Mouse (Mus musculus): ENCODE results near the gene 4930502E18Rik. TPM values are rescaled to one million over a fixed set of nuclear protein-coding genes. Genes with fewer than 3 reads are reported as not detected.

4930502E18Rik gene
- total RNA-seq, 2 experiments from 2014 or later: not detected

GRCm38 (mm10) chrX:53757736-53758135 is 33.1 kb downstream of the 4930502E18Rik start, which contains the start of gene 1700013H16Rik:
Gene 1700013H16Rik (minus strand): TSS chrX:53757831.
- Histone ChIP-seq H3K4me3 (no peak within 1 kb of the TSS), H3K27ac (no peak within 1 kb of the TSS)
- no peak for TF ChIP-seq CTCF (conservative IDR thresholded peaks at IDR 0.05)
- no peak for DNase-seq (ENCODE audit: low spot score in 2 of 2)

DNA sequence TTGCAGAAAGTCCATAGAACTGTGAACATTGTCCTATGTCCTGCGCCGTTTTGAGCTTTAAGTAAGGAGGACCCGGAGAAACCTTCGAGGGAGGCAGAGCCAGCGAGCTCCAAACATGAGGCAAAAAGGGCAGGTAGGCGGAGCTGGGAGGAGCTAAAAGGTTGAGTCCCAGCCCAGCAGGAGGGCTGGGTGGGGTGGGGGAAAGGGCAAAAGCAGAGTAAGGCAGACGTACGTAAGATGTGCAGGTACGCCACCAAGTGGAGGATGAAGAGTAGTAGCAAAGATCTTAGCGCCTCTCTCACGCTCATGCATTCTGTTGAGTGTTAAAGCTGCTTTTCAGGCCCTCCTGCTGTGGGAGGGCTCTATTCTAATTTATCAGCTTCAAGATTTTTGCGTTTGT is 51.6 kb downstream of the 4930502E18Rik start, which contains the start of gene Zfp36l3:
Gene Zfp36l3 (minus strand): TSS at position 119 of the 400 bp plus-strand sequence.
- DNase-seq (ENCODE audit: low spot score in 2 of 2): no peak
- Histone ChIP-seq H3K4me3 (no peak within 1 kb of the TSS), H3K27ac (no peak within 1 kb of the TSS)
- TF ChIP-seq CTCF (conservative IDR thresholded peaks at IDR 0.05): no peak

Other genes with a start within 250 kb of the 4930502E18Rik start
- 100 to 1,000 TPM; 174 to 189 TPM for gene Rtl8c, start 116.8 kb upstream of the 4930502E18Rik start, total RNA-seq (2021)
- under 1 TPM in 1 of 2 experiments, not detected in 1; 0.71 TPM for gene Gm14597, start 115.8 kb upstream of the 4930502E18Rik start, total RNA-seq (2021)
- 100 to 1,000 TPM; 198 to 264 TPM for gene Rtl8a, start 81.1 kb upstream of the 4930502E18Rik start, total RNA-seq (2021)
- 100 to 1,000 TPM; 164 to 168 TPM for gene Rtl8b, start 54.4 kb upstream of the 4930502E18Rik start, total RNA-seq (2021)
- gene 1700013H16Rik, start 33.0 kb downstream of the 4930502E18Rik start, total RNA-seq (2021): not detected
- gene Zfp36l3, start 51.6 kb downstream of the 4930502E18Rik start, total RNA-seq (2021): not detected
- gene Xlr, start 72.9 kb downstream of the 4930502E18Rik start, total RNA-seq (2021): 1 to 10 TPM in 1 of 2 experiments, under 1 TPM in 1; 0.95 to 1.5 TPM

Data from layer of hippocampus, adult 2 months (tissue).